Mouse (Mus musculus) kidney, adult 8-10 months (tissue): ENCODE measurements around the gene Uchl3.
A peak's percentile ranks its signal among the peaks of the same experiment; 100 is the strongest.

Experiments
- DNase-seq, 2 experiments: peaks; one replicate each; pipeline ENCODE4 v3.0.0; 2022

Gene Uchl3

DNA sequence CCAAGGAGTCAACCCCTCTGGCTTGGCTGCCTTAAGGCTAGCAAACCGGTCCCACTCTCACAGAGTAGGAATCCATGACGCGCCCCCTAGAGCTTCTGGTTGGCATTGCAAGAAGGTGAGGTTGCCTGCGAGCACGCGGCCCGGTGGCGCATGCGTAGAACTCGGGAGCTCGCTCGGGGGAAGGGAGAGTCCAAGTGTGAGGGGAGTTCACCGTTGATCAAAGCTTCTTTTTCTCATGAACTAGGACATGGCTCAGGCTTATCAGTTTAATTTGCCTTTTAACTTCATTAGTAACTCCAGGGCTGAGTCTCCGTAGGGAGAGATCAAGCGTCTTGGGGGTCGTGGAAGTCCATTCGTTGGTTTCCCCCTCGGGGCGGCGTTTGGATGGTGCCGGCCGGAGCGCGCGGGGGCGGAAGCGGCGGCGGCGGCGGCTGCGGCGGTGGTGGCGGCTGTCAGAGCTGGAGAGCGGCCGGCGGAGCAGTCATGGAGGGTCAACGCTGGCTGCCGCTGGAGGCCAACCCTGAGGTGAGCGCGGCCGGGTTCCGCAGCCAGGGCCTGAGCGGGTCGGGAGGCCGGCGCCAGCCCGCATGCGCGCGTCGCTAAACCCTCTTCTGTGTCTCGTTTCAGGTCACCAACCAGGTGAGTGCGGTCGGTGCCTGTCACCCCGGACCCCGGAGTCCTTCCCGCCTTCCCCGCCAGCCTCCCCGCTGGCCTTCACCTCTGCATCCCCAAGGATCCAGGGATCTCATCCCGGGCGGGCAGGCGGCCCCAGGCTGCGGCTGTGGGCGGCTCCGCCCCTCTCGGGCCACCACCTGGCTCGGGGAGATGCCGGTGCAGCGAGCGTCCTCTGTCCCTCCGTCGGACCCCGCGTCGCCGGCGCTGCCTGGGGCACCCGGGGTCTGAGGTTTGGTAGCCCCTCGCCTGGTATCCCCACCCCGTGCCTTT is at the start of gene Uchl3:
TSS of gene Uchl3 (plus strand) at position 387 of the 945 bp plus-strand sequence.
- peak; percentile 92 to 98 for DNase-seq

DNA sequence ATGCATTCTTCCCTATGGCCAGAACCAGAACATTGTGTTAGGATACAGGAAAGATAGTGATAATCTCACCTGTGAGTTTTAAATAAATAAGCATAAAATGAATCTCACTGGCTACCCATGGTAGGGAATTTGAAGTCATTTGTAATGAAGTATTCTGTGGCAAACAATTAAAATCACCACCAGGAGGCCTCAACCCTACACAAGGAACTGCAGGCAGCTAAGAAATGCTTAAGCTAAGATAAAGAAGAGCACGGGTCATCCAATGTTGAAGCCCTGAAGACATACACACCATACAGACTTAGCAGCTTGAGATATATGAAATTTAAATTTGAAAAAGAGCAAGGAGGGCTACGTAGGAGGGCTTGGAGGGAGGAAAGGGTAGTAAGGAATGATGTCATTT is 47.9 kb upstream of the Uchl3 start:
- DNase-seq = no peak

DNA sequence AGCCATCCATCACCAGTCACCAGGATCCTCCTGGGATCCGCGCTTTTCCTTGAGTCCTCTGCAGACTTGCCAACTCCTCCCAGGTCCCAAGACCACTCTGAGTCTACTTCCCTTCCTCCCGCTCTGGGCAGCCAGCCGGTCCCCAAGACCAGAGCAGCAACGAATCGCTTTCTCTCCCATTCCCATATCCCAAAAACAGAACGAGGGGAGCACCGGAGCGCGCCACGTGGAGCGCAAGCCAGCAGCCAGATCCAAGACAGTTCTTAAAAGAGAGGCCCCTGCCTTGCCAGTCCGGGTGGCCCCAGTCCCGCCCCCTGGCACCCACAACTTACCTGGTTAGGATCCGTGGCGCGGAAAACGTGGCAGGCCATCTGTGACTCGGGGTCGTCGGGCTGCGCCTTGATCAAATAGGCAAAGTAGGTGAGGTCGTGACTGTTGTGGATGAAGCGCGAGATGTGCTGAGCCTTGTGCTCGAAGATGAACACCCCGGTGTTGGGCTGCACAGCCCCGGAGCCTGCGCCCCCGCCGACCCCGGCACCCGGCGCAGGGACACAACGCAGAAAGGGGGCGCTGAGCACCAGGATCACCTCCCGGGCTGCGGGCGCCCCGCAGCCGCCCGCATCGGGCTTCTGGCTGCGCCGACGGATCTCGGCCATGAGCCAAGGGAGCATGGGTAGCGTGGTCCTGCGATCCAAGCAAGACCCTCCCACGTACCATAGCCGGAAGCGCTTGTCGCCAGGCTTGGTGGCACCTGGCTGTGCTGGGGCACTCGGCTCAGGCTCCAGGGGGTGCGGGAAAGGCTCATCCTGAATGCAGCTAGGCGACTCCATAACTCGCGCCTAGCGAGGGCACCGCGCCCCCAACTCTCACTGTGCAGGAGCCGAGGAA is 45.9 kb upstream of the Uchl3 start:
- DNase-seq = peak in 1 of 2 experiments; percentile 17

DNA sequence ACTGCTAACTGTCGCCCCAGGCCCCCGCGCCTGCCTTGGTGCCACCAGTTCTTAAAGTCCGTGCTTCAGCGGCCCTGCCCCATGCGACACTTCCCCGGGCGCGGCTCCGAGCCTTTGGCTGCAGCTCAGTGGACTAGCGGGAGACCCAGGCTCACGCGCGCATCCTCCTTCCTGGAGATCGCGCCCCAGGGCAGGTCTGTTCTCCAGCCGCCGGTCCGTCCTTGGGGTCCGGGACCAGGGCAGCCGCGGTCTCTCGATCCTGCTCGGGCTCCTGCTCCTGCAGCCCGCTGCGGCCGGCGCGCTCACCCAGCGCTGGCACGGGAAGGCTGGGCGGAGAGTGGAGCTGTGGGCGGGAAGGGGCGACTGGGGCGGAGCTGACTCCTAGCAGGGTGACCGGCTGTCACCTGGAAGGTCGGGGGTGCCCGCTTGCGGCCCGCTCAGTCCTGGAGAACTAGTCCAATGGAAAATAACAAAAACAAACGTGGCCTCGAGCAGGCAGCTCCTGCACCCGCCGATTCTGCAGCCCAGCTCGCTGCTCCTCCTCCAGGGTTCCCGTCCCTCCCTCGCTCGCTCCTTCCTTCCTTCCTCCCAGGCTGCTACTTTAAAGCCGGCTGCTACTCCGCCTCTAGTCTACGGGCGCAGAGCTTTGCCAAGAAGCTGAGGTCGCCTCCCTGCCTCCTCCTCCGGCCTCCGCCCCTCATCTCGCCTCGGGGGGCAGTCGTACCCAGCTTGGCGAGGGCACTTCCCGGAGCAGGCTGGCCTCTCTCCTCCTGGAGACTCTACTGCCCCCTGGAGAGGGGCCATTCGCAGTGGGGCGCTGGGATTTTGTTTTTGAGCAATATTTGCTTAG is 45.0 kb upstream of the Uchl3 start, which contains the start of gene Tbc1d4:
TSS of gene Tbc1d4 (minus strand) at position 673 of the 850 bp plus-strand sequence.
- peak; percentile 86 to 88 for DNase-seq

DNA sequence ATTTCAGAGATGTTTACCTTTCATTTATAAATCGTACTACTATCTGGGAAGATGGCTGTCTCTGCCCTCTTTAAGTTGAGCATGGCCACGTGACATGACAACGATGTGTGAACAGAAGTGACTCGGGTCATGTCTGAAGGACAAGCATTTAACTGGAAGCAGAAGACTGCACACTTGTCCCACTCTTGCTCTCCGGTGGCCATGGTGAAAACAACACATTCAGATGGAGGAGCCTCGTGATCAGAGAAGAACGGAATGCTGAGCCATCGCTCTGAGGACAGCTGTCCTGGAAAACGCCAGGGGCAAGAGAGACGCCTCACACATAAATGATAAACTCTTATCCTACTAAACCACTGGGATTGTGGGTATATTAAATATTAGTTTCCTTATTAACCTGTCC is 43.1 kb upstream of the Uchl3 start:
- no peak for DNase-seq

DNA sequence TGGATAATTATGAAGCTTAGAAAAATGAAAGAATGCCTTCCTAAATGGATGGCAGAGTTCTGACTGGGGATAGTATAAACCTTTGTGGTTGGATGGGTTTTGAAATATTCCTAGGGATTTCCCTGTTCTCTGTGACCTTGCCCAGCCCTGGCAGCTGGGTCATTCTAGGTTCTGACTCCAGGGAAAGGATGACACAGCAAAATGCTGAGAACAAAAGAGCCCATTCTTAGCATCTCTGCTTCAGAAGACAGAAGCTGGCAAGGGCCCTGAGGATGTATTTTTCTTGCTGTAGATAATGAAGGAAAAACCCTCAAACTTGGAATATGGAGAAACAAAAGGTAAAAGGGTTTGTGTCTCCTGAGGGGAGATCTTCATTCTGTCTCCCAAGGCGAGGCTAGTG is 40.6 kb upstream of the Uchl3 start:
- DNase-seq = no peak

DNA sequence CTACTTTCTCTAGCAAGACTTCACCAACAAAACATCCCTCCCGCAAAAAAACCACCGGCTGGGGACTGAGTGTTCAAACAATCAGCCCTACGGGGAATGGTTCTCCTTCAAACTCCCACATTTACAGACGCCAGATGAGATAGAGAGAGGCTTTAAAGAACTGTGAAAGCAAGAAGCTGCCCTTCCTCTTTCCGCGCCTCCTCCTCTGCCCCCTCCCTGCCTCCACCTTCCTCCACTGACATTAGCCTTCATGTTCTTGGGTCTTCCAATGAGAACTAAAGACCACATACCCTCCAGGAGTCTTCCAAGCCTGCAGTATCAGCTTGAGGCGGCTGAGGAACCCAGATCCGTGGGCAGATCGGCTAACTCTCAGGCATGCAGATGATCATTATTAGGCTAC is 37.6 kb upstream of the Uchl3 start:
- DNase-seq = no peak

DNA sequence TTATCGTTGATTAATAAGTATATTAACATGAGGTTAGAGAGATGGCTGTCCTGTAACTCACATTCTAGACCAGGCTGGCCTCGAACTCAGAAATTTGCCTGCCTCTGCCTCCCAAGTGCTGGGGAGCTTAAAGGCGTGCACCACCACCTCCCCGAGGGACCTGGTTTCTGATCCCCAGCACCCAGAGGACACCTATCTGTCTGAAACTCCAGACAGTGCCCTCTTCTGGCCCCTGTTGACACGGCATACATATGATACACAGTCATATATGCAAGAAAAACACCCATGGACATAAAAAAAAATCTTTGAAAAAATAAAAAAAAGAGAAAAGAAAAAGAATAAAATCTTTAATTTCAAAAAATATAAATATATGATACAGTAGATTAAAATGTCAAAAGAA is 36.1 kb upstream of the Uchl3 start:
- no peak for DNase-seq

DNA sequence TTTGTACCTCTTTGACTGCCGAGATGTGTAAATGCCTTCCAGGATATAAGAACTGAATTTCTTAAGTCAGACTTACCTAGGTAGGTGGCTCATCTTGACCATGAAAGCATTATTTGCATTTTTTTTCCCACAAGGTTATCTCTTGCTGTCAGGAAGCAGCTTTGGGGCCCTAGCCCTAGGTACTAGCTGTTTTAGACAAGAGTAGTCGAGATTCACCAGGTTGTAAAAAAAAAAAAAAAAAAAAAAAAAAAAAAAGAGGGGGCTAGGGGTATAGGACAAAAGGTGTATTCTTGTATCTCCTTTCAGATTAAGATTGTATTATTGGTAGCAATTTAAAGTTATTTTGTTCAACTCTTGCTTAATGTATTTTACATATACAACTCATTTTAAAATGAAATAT is 23.2 kb upstream of the Uchl3 start:
- no peak for DNase-seq

DNA sequence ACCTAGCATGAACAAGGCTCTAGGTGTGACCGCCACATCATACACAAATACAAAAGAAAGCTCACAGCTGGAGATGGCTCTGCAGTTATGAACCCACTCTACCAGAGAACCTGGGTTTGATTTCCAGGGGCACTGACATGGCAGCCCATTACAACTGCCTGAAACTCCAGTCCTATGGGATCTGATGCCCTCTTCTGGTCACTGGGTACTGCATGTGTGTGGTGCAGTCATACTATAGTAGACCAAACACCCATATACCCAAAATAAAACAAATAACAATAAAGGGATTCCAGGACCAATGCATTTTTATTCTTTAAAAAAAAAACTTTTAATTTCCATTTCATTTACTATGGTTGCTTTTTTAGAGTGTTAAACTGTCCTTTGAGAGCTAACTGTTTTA is 18.0 kb upstream of the Uchl3 start:
- no peak for DNase-seq

DNA sequence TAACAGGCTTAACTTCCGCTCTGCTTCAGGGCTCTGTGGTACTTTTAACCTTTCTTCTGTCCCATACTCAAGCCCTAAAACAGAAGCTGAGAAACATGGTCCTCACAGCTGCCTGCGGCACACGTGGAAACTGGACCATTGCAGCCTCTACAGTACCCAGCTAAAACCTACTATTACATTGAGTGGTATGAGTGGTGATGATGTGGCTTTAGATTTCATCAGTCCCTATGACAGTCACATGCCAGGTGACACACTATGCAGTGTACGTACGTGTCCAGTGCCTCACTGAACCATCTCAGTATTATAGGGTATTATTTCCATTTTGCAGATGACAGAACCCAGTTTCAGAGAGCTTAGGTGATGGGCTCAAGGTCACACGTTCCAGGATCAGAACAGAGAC is 16.4 kb upstream of the Uchl3 start:
- DNase-seq = no peak

DNA sequence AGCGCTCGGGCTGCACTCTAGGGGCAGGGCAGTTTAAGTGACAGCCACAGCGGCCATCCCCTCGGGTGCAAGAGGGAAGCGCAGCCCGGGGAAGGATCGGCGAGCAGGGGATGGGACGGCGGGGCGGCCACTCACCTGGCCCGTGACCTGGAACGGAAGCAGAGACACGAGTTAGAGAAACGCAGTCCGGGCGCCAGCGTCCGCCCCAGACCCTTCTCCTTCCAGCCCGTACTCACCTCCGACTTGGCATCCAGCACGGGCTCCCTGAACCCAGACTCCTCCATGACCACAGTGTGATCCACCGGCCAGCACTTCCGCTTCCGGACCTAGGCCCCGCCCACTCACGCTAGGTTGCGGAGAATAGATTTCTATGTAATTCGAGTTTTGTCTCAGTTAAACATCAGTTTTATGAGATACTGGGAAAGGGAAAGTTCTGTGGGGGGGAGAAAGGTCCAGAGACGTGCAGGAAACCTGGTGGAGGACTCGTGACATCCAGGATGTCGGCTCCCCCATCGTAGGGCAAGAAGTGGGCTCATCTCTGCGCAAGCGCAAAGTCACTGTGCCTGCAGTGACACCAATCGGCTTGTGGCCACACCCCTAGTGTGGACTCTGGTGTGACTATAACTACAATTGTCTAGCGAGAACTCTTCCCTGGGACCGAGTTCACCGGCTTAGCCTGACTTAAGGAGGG is 13.5 kb upstream of the Uchl3 start, which contains the start of gene Commd6:
TSS of gene Commd6 (minus strand) at position 534 of the 691 bp plus-strand sequence.
- DNase-seq = peak; percentile 94

DNA sequence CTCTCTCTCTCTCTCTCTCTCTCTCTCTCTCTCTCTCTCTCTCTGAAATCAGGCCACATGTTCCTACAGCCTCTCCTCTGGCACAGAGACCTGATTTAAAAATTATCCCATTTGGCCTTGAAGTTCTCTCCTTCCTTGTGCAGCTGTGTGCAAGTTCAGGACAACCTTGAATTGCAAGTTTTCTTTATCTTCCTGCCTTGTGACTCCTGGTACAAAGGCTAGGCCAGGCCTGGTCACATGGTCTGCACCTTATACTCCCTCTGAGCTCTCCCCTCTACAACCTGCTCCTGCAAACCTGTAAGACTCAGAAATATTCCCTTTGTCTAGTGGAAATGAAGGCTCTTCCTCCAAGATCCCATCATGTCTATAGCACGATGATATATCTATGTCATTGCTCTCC is 8.8 kb upstream of the Uchl3 start:
- no peak for DNase-seq

DNA sequence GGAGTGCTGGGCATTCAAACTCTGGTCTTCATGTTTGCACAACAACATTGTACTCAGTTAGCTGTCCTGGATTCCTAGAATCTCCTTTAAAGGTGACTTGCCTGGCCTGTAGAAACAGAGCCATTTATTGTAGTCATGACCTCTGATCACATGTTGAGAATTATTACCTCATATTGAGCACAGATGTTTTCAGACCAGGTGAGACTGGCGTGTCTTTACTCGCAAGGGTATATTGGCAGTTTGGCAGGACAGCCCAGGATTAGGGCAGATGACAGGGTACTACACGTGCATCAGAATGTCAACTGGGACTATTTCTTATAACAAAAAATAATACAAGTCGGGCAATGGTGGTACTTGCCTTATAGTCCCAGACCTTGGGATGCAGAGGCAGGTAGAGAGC is 3.2 kb upstream of the Uchl3 start:
- no peak for DNase-seq

DNA sequence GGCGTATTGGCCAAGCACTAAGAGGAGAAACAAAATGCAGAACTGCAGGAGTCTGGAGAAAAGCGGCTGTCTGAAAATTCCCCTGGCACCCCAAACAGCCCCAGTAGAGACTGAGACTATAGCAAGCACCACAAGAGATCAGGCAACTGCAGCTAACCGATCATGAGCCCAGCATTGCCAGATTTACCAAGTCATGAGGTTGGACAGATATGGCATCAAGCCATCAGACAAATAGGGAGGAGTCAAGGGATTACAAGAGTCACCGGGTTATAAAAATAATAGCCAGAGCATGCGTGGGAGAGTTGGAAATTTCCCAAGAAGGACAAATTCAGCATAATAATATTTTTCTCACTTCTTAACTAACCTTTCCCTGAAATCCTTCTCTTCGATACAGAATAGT is 1.2 kb upstream of the Uchl3 start:
- no peak for DNase-seq

DNA sequence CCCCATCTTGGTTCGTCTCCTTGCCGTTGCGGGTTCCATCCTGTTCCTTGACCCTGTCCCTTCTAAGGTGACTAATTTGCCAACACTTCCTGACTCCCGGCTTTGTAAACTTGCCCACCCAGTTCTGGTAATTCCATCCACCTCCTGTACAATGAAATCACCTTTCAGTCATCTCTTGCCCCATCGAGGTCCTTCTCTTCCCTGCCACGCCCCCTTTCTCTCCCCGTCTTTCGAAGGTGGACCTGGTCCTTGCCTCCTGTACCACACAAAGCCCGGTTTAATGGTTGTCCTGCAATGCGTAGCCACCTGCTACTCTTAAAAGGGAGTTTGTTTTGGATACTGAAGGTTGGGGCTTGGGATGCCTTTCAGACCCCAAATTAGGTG is 751 bp downstream of the Uchl3 start:
- no peak for DNase-seq

DNA sequence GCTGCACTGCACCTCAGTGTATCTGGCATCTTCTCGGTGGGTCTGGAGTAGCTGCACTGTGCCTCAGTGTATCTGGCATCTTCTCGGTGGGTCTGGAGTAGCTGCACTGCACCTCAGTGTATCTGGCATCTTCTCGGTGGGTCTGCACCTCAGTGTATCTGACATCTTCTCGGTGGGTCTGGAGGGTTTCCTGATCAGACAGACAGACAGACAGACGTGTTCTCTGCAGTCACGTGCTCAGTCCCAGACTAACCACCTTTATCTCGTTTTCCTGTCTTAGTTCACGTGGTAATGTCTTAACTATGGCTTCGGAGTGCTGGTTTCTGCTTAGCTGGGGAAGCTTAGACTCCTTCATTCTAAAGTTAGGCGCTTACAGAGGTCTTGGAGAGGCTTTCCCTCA is 2.5 kb downstream of the Uchl3 start:
- no peak for DNase-seq

DNA sequence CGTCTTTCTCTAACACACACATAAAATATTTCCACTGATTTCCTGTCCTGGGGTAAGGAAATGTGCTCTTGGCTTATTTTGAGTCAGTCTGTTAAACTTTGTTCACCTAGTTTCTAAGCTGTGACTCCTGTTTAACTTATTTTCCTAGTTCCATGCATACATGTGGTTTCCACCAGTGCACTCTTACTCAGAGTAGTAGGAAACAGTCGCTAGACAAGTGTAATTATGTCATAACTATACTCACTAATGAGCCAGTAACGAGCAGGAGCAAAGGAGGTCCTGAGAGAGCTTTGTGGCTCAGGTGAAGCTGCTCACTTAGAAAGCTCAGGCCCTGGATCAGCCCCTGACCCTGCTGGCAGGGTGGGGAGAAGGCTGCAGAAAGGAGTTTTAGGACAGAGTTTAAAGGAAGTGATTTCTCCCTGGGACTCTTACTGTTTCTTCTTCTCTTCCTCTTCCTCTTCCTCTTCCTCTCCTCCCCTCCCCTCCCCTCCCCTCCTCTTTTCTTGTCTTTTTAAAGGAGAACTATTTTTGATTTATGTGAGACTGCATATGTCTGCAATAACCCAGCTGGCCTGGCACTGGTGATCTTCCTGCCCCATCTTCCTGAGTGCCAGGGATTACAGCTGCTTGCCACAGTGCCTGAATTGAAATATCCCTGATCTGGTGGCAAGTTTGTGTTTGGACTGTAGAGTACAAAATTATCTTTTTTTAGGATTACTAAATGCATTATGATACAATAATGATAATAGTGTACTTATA is 8.1 kb downstream of the Uchl3 start:
- DNase-seq = no peak

DNA sequence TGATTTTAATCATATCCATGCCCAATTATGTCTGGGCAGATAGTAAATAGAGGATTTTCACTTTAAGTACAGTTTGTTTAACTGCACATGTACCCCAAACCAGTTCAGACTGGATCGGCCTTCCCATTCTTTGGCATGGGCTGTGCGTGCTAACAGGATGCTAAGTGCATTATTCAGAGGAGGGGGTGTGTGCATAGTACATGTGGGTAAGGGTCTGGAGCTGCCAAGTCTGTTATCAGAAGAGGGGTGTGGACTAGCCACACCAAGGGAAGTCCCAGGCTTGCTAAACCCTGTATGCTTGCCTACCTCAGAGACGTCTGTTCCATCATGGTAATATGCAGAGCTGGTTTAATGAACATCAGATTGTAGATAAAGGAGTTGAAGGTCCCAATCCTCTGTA is 10.5 kb downstream of the Uchl3 start:
- no peak for DNase-seq

DNA sequence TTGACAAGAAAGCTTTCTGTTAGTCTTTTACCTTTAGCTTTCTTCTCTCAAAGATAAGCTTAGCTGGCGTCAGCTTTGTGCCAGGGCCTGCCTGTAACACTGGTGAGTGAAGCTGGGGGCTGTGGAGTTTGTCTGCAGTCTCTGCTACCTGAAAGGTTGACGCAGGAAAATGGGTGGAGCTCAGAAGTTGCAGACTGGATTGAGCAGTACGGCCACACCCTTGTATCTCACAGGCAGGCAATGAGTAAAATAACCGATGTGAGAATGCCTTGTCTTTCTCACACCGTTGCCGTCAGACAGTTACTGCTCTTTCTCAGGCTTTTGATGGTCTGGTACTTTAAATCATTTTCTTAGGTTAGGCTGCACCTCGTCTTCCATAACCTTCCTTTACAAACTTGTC is 12.3 kb downstream of the Uchl3 start:
- no peak for DNase-seq

DNA sequence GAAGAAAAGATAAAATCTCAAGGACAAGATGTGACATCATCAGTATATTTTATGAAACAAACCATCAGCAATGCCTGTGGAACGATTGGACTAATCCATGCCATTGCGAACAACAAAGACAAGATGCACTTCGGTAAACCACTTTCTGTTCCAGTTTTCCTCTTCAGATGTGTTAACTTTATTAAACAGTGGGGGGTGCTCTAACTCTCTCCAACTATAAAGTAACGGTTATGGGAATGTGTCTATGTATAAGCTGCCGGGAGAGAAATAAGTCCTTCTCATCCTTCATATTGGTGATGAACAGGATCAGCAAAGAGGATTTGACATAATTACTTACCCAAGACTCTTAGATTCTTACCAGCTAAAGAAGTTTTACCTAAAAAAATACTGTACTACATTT is 12.8 kb downstream of the Uchl3 start:
- DNase-seq = no peak
